Mouse (Mus musculus) cerebellum, adult 11-12 months (tissue): ENCODE results near the gene BC055324.
A peak's percentile ranks its signal among the peaks of the same experiment; 100 is the strongest.

ENCODE experiments used
- DNase-seq: peaks from one replicate; pipeline ENCODE4 v3.0.0; 2022

Gene BC055324

DNA sequence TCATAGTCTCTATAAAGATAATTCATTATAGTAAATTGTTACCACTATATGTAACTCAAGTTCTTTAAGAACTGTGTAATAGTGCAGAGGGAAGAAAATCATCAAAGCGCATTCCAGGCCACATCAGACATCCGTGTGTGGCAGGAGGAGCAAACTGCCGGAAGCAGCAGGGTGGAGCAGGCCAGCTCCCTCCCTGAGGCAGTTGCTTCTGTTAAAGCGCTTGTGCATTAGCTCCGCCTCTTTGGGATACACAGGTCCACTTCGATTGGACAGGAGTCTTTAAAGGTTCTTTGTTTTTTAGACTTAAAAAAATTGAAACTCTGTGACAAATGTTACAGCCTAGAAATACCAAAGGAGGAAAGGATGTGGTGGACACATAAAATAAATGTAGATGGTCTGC is 52.5 kb downstream of the BC055324 start:
- DNase-seq: no peak

DNA sequence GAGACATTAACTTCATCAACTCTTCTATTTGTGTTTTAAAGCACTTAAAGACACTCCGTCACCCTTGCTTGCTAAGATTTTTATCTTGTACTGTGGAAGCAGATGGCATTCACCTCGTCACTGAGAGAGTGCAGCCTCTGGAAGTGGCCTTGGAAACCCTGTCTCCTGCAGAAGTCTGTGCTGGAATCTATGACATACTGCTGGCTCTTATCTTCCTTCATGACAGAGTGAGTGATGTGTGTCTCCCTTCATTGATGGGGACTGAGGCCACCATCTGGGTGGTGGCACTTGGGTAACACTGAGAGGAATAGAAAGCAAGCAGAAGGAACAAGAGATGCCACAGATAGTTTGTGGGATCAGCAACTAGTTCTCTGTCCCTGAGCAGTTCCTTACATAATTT is 60.0 kb downstream of the BC055324 start:
- DNase-seq: no peak

DNA sequence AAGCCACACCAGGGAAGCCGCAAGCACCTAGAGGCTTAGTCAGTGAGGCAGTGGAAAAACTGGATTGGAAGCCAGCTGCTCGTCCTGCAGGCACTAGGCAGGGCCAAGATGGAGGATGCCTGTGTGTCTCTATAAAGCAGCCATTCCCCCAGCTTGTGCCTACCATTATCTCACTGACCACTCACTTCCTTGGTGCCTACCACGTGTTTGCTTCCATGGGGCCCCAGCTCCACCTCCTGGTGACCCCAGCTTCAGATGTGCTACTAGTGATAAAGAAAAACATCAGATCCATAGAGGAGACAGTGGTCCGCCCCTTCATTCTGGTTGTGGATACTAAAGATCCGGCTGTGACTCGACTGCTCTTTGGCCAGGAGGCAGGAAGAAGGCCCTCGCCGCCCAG is 62.8 kb downstream of the BC055324 start:
- DNase-seq: no peak

GRCm38 (mm10) chr1:163930458-163930794 is 64.2 kb downstream of the BC055324 start:
- DNase-seq: no peak

- peak; percentile 89 for DNase-seq
These were observed 64.7 kb downstream of the BC055324 start for GRCm38 (mm10) chr1:163929636-163930457.

GRCm38 (mm10) chr1:163928846-163929245 is 65.8 kb downstream of the BC055324 start, which contains the start of gene Scyl3:
TSS of gene Scyl3 (plus strand) at chr1:163929100.
- DNase-seq: no peak

DNA sequence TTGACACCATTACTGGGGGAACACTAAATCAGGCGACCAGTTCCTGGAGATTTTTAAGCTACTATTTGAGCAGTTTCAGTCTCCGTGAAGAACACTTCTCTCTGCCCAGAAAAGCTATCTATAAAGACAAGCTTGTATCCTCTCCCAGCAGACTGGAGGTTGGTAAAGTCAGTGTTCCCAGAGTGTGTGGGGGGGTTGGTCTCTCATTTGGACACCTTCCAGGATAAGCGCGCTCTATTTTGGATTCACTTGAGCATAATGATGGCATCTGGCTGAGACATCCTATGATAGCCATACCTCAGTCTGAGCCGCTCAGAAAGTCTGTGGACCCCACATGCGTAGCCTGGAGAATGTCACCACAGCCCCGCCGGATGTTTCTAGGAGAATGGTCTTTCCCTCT is 70.5 kb downstream of the BC055324 start:
- DNase-seq: no peak

- no peak for DNase-seq
These were observed 77.0 kb downstream of the BC055324 start for GRCm38 (mm10) chr1:163917349-163918160.

- DNase-seq: no peak
These were observed 82.6 kb downstream of the BC055324 start for GRCm38 (mm10) chr1:163911981-163912380.

- DNase-seq: no peak
These were observed 83.8 kb downstream of the BC055324 start for GRCm38 (mm10) chr1:163910785-163911184.

- no peak for DNase-seq
These were observed 84.3 kb downstream of the BC055324 start for GRCm38 (mm10) chr1:163910343-163910742.

GRCm38 (mm10) chr1:163908389-163908788 is 86.2 kb downstream of the BC055324 start:
- no peak for DNase-seq

DNA sequence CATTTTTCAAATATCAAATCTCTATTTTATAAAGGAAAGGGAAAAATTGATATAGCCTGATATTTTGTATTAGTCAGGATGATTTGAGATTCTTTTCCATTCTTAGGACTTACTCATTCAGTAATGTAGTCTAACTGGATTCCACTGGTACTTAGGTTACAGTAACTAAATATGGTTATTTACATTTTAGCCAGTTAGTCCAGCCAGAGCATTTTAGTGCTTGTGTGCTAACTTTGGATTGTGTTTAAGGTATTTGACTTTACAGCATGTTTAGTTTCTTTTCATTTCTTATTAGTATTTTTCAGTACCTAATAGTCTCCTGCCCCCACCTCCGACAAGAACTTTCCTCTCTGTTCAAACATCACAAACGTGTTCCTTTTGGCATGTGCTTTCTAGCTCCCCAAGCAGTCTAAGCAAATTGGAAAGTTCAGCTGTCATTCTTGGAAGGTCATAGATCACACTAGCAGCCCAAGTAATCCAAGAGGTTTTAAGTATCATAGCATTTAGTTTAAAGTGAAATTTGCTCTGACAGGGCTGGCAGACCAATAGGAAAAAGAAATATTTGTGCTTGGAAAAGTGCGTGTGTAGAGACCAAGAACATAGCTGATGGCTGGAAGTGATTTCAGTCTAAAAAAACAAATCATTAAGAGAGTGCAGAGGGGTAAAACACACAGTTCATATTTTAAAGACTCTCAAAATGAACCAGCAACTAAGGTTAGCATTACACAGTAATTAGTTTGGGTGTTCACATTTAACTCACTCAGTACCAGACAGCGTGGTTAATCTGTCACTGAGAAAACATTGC is 87.4 kb downstream of the BC055324 start:
- DNase-seq: no peak

- no peak for DNase-seq
These were observed 91.2 kb downstream of the BC055324 start for GRCm38 (mm10) chr1:163903411-163903810.

GRCm38 (mm10) chr1:163900168-163900567 is 94.4 kb downstream of the BC055324 start:
- DNase-seq: no peak

DNA sequence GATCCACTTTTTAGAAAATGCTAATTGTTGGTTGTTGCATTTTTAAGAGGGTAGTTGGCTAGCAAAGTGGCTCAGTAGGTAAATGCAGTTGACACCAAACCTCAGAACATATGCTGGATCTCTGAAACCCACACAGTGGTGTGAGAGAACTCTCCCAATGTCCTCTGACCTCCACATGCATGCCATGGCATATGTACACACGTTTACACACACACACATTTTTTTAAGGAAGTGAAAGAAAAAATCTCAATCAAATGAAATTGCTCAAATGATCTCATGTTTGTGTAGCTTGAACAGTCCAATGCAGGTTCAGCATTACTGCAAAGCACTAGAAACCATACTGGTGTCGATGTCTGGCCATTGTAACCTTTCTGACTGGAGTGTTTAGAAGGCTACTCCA is 95.0 kb downstream of the BC055324 start:
- no peak for DNase-seq

GRCm38 (mm10) chr1:163898291-163898764 is 96.3 kb downstream of the BC055324 start:
- DNase-seq: no peak
